Mouse (Mus musculus) thymus, postnatal 4 days (tissue): ENCODE results near the gene Hexa.

Source experiments
- DNase-seq: peaks from one replicate; pipeline ENCODE4 v3.0.0; 2021

Gene Hexa

DNA sequence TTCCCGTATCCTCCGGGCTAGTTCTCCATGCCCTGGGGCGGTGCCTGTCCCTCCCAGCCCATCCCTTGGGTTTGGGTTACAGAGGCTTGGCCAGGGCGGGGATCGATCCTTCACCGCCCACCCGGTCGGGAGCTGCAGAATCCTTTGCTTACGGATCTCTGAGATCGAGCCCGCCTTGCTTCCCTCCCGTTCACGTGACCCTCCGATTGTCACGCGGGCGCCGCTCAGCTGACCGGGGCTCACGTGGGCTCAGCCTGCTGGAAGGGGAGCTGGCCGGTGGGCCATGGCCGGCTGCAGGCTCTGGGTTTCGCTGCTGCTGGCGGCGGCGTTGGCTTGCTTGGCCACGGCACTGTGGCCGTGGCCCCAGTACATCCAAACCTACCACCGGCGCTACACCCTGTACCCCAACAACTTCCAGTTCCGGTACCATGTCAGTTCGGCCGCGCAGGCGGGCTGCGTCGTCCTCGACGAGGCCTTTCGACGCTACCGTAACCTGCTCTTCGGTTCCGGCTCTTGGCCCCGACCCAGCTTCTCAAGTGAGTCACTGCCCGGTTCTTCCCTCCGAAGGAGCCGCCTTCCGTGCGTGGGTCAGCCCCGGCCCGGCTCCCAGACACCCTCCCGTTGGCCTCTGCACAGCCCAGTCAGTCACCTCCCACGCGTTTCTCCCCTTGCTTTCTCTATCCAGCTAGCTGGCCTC lies at the start of gene Hexa, which contains the start of gene Tmem202:
Gene Hexa (plus strand): TSS at position 100 of the 697 bp plus-strand sequence.
Gene Tmem202 (minus strand): TSS at position 407 of the 697 bp plus-strand sequence.
- DNase-seq, result peak; percentile 73

DNA sequence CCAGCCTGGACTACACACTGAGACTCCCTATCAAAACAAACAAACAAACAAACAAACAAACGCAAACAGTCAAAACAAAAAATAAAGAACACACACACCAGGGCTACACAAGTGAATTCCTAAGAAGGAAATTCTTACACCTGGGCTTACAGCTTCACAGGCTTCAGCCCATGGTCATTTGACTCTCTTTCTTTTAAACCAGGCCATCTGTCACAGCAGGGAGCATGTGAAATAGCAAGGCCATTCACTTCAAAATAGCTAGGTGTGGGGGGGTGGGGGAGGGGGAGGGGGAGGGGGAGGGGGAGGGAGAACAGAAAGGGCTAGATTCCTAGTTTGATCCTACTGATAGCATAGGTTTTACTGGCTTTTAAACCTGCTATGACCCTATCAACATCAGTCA lies 31.2 kb upstream of the Hexa start:
- DNase-seq, result no peak

GRCm38 (mm10) chr9:59512381-59512780 lies 27.0 kb upstream of the Hexa start:
- DNase-seq, result no peak

DNA sequence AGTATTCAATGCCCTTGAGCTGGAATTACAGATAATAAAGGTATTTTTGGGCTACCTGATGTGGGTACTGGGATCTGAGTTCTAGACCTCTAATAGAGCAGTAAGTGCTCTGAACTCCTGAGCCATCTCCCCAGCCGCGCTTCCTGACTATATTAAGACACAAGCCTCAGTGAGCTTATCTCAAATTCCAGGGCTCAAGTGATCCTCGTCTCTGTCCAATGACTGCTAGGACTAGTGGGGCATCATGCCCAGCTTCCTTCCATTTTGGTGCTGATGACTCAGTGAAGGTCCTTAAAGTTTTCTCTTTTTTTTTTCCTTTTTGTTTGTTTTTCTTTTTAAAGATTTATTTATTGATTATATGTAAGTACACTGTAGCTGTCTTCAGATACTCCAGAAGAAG lies 24.3 kb upstream of the Hexa start:
- DNase-seq, result no peak

GRCm38 (mm10) chr9:59517127-59517526 lies 22.2 kb upstream of the Hexa start:
- peak; percentile 17 for DNase-seq

DNA sequence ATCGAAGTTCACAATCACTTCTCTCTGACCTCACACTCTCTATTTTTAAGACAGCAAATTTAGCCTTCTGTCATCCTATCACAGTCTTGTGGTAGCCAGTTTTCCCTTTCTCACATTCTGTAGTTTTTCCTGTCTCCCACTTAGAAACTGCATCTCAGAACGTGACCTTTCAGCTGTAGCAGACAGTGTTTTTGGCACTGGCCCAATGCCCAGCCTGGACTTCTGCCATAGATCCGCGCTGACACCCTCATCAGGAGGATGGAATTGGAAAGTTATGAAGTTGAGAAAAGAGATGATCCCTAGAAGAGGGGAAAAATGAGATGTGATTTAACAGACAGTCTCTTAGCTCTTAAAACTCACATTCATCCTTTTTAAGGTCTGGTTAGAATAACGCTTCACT lies 20.4 kb upstream of the Hexa start:
- no peak for DNase-seq

GRCm38 (mm10) chr9:59519396-59519795 lies 19.9 kb upstream of the Hexa start:
- no peak for DNase-seq

- no peak for DNase-seq
These were observed 16.4 kb upstream of the Hexa start for GRCm38 (mm10) chr9:59522906-59523305.

DNA sequence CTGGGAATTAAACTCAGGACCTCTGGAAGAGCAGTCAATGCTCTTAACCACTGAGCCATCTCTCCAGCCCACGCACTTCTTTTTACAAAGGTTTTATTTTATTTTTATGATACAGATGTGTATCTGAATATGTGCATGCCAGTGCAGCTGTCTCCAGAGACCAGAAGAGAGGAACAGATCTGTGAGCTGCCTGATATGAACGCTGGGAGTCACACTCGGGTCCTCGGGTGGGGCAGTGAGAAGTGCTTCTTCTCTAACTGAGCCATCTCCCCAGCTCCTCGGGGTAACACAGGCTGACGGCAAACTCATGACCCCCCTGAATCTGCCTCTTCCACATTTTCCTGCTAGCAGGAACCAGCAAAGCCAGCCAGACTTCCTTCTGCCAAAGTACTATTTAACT lies 12.6 kb upstream of the Hexa start:
- DNase-seq, result no peak

DNA sequence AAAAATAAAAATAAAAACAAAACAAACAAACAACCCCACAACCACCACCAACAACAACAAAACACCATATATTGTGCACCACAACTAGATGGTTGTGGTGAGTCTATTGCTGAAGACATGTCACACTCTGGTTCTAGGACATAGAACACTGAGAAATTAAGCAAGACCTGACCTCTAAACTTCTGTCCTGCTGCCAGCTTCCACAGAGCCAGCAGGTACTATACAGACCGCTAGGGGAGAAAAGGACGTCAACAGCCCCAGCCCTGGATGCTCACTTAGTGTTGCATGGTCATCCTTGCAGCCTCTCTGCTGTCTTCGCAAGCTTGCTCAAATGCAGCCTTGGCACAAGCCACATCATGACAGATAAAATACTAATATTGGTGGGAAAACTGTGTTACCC lies 11.8 kb upstream of the Hexa start:
- no peak for DNase-seq

DNA sequence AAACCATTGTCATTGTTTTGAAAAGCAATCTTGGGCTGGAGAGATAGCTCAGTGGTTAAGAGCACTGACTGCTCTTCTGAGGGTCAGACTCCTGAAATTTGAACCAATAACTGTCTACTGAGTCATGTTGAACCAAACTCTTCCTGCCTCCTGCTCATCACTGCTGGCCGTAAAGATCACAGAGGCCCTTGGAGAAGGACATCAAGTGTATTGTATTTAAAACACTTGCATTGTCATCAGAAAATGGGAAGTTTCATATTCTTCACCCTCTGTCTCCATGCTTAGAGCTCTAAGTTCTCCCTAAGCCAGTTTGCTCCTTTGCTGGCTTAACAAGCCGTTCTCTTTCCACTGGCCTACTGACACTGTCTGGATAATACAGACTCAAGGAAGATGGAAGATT lies 11.1 kb upstream of the Hexa start:
- DNase-seq, result no peak

DNA sequence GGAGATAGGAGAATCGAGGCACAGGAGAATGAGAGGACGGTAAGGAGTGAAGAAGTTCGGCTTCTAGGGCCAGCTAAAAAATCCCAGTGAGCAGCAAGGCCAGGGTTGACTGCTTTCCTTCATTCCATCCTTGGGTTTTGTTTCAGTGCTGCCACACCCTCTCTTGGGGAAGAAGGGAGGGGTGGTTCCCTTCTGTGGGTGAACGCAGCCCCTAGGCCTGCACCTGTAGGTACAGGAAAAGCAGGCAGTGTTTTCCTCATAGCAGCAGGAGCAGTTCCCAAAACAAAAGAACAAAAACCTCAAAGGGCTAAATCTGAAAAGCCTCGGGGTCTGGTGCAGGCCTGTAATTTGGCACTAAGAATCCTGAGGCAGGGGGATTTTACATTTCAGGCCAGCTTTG lies 7.7 kb upstream of the Hexa start:
- DNase-seq, result peak; percentile 12

DNA sequence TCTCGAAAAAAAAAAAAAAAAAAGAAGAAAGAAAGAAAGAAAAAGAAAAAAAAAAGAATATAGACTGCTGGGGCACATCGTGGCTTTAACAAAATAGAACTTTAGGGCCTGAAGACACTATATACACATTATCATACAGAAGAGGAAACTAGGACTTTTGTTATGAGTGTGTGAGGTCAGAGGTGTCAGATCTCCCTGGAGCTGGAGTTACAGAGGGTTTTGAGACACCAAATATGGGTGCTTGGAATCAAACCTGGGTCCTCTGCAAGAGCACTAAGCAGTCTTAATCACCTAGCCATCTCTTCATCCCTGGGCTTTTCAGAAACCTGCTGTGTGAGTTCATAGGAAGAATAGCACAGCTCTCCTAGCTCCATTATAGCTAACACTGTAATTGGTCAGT lies 5.9 kb upstream of the Hexa start:
- DNase-seq, result no peak

DNA sequence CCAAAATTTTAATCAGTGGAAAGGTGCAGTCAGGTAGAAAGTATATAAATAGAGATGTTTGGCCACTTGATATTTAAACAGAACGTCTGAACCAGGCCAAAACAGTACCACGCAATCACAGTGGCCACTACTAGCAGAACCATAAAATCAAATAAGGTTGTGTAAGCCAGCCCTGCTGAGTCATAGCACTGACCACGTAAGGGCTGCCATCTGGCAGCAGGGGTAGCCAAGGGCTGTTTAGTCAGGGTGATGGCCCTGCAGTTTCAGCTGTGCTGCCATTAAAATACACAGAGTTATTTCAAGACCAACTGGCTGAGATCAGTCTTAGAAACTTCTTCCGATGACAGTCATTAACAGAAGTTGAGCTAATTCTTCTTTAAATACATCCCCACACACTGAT lies 5.5 kb upstream of the Hexa start:
- no peak for DNase-seq

GRCm38 (mm10) chr9:59537651-59538050 lies 1.7 kb upstream of the Hexa start:
- no peak for DNase-seq

GRCm38 (mm10) chr9:59541617-59542016 lies 2.3 kb downstream of the Hexa start:
- no peak for DNase-seq

DNA sequence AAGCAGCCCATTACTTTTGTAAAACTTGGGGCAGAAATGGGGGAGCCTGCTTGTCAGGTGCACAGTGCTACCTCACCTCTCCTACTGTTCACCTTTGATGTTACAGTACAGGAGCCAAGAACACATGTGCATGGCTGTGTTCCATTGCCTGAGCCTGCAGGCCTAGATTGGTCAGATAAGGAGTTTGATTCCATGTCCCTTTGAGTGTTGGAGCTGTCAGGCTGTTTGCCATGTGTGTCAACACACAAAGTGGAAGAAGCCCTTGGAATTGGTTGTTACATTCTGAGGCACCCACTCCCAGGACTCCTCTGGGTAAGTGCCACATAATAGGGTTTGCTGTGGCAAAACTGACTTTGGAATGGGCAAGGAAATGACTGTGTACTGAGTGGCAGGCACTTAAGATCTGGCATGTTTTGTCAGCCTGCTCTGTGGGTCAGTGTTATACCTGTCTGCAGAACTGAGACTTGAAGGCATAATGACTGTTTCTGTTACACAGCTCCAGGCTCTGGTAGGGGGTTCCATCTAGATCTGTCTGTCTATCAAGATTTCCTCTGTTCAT lies 3.5 kb downstream of the Hexa start:
- no peak for DNase-seq

GRCm38 (mm10) chr9:59544739-59545138 lies 5.4 kb downstream of the Hexa start:
- DNase-seq, result no peak

GRCm38 (mm10) chr9:59547869-59548268 lies 8.5 kb downstream of the Hexa start:
- no peak for DNase-seq

DNA sequence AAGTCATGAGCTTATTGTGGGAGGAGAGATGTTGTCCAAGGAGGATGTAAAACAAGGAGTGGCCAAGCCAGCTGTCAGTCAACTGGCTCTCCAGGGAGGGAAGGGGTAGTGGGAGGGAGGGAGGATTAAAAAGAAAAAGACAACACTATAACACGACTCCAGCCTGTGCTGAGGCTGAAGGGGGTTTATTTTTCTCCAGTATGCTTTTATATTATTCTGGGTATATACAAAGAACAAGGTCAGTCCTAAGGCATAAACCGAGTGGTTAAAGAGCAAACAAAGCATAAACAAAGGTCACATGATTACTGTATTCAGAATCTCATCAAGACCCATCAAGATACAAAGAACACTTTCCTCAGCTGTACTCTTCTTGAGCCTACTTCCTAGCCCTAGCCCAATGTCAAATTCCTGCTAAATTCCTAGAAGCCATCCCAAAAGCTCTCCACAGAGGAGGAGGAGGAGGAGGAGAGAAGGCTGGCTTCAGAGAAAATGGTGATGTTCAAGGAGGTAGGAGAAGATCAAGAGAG lies 9.7 kb downstream of the Hexa start:
- no peak for DNase-seq

DNA sequence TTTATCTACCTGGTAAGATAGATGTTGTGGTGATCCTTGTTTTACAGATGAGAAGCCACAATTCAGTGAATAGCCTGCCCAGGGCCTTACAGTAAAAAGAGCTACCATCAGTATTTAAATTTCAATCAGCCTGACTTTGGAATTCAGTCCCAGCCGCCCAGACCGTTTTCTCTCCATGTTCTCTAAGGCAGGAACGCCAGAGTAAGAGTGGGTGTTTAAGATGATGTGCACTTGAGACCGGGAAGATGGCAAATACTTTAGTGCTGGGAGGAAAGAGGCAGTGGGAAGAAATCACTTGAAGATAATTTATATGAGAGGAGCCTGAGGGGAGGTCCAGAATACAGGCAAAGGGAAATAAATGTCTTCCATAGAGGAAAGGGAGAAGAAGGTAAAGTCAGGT lies 10.7 kb downstream of the Hexa start:
- DNase-seq, result no peak

- DNase-seq, result no peak
These were observed 11.7 kb downstream of the Hexa start for GRCm38 (mm10) chr9:59551017-59551416.

DNA sequence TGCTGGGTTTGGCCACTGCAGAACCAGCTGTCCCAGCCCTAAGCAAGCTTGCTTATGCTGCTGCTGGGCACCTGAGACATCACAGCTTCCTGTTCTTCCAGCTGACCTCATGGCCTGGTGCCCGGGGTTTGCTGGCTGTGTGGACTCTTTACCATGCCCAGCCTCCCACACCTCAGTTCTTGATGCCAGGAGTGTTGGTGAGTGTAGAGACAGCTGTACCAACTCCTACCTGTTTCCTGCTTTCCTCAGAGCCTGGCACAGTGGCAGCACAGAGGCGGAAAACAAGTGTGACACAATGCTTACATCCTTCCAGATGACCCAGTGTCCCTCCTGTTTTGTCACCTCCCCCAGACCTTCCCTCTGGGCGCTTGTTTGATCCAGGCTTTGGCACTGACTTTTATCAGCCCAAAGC lies 12.3 kb downstream of the Hexa start:
- no peak for DNase-seq

GRCm38 (mm10) chr9:59552610-59553009 lies 13.3 kb downstream of the Hexa start:
- no peak for DNase-seq

GRCm38 (mm10) chr9:59553719-59554118 lies 14.4 kb downstream of the Hexa start:
- no peak for DNase-seq
